Mouse (Mus musculus) mouse trophoblast stem cell (cell line): ENCODE data around the gene Bcat1.

Source experiments
- in situ Hi-C, 2 experiments: fragments of 300-500 bp; cut with MseI, MboI; formaldehyde crosslinking; loops; 2 replicates in 1 of 2; 3 replicates in 1 of 2; pipeline ENCODE4 v1.15.1; 2025

The Bcat1 gene

DNA sequence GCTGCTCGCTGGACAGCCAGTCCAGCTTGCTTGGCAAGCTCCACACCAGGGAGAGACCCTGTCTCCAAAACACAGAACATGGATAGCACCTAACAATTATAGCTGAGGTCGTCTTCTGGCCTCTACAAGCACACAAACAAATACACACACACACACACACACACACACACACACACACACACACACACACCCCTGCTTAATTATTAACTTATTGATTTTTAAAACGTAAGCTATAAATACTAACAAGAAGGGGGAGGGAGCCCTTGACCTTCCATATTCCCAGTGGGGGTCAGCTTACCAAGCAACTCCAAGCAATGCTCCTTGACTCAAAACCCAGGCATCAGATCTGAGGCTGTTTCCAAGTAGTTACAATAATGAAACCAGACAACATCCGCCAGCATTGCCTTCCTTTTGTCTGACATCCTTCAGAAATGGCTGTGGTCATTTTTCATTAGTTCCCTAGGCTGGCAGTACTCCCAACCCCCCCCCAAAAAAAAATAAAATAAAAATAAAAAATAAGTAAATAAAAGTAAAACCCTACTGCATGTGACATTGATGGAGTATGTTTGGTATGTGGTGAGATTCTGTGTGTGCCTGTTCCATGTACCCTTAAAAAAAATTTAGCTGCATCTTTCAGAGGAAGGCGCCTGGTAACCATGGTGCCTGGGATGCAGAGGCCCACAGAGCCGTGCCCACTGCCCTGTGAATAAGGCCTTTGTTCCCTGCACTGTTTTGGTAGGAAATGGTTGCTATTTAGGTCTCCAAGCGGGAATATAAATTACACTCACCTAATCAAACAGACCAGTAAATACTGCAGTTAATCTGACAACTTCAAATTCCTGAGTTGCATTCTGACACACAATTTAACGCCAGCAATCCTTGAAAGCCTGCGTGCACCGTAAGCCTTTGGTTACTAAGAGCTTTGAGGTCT lies 131.3 kb downstream of the Bcat1 start:
- in situ Hi-C loops, result no loop called here
